Mouse (Mus musculus): ENCODE measurements around the gene Mcoln2. TPM values are rescaled to one million over a fixed set of nuclear protein-coding genes. Genes with fewer than 3 reads are reported as not detected.
A peak's percentile ranks its signal among the peaks of the same experiment; 100 is the strongest.

The Mcoln2 gene
- polyA plus RNA-seq (2016; fragmentation: Nextera tagmentation; extraction: Ambion mirVana): 0.35 and 1.1 TPM in 2 replicates

DNA sequence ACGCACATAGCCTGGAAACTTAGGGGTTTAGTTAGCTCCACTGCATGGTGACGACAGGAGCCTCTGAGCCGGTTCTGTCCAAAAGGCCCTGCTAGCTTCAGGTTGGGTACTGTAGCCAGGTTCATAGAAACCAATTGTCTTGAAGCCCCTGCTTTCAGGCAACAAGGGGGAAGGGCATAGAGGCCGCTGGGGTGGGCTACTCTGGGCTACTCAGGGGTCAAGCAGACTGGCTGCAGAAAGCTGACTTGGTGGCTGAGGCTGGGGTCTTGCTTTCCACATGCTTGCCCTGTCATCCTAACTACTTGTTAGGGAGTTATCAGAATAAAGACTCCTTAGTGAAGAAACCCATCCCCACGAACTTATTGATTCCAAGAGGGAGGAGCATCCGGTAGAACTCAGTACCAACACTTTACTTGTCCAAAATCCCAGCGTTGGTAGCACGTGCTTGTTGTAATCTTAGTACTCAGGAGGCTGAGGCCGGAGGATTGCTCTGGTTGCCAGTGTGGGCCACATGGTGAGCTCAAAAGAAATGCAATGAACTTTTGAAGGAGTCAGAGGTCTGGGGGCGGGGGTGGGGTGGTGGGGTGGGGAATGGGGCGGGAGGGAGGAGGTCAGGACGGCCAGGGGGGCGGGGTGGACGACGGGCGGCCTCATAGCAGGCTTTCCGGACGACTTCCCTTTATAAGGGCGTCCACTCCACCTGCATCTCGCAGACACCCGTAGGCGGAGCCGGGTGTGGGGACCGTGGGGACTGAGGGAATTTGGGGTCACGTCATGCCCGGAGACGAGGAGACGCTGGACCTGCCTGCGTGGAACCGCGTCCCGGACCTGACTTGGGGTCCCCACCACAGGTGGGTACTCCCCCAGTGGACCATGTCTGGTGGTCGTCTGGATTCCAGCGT, at the start of gene Mcoln2:
Gene Mcoln2, plus strand, starts transcription at position 678 of the 902 bp plus-strand sequence.
- Histone ChIP-seq H3K9me3 (replicated peaks) (no peaks in the 10 kb centered on the region), H3K36me3 (no peaks in the 10 kb centered on the region), H3K9ac (peak within 1 kb of the TSS; percentile 49), H3K4me3 (peak within 1 kb of the TSS; percentile 38), H3K4me1 (peaks cover 18% of the 10 kb centered on the region), H3K4me2 (replicated peaks) (peak within 1 kb of the TSS; percentile 90), H3K27me3 (peaks cover 34% of the 10 kb centered on the region), H3K27ac (no peak within 1 kb of the TSS)
- WGBS: 12% methylated on average over 31 of the region's 34 CpGs
- 0 out of 2 replicates have a peak, but pooled peaks have one; percentile 35 for ATAC-seq (ENCODE audit: low FRiP score)

DNA sequence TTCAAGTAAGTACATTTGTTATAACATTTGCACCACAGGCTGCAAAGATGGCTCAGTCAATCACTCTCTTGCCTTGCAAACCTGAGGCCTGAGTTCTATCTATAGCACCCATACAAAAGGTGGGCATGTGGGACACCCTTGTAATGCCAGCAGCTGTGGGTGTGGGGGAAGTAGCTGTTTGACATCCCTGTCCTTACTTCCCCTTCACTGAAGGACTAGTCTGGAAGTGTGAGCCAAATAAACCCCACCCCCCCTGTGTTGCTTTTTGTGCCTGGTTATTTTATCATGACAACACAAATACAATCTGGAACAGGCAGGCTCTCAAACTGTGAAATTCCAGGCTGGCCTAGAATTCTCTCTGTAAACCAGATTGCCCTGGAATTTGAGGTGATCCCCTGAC, 49.7 kb upstream of the Mcoln2 start:
- no peaks in the 10 kb centered on the region for H3K9me3 ChIP-seq (replicated peaks)
- no peak for ATAC-seq (ENCODE audit: low FRiP score)
- H3K27ac ChIP-seq: no peak overlapping the region
- no peak overlapping the region for H3K4me2 ChIP-seq (replicated peaks)
- no peak overlapping the region for H3K9ac ChIP-seq
- H3K36me3 ChIP-seq: no peaks in the 10 kb centered on the region
- H3K27me3 ChIP-seq: no peaks in the 10 kb centered on the region
- H3K4me1 ChIP-seq: no peaks in the 10 kb centered on the region
- no peak overlapping the region for H3K4me3 ChIP-seq

DNA sequence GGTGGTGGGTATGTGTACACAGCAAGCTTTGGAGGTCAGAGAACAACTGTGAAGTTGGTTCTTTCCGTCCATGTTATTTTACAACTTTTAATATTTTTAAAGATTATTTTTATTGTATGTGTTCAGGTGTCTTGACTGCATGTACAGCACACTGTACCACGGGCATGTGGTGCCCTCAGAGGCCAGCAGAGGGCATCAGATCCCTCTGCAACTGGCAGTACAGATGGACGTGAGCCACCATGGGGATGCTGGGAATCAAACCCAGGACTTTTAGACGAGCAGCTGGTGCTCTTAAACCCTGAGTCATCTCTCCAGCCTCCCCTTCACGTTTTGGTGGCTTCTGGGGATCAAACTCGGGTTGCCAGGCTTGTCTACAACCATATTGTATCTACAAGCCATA, 47.6 kb upstream of the Mcoln2 start:
- Histone ChIP-seq H3K4me2 (replicated peaks) (no peak overlapping the region), H3K27ac (no peak overlapping the region), H3K9ac (no peak overlapping the region), H3K36me3 (no peaks in the 10 kb centered on the region), H3K4me3 (no peak overlapping the region), H3K27me3 (no peaks in the 10 kb centered on the region), H3K4me1 (no peaks in the 10 kb centered on the region), H3K9me3 (replicated peaks) (no peaks in the 10 kb centered on the region)
- WGBS: 60% methylated on average over 6 of the region's 6 CpGs
- no peak for ATAC-seq (ENCODE audit: low FRiP score)

DNA sequence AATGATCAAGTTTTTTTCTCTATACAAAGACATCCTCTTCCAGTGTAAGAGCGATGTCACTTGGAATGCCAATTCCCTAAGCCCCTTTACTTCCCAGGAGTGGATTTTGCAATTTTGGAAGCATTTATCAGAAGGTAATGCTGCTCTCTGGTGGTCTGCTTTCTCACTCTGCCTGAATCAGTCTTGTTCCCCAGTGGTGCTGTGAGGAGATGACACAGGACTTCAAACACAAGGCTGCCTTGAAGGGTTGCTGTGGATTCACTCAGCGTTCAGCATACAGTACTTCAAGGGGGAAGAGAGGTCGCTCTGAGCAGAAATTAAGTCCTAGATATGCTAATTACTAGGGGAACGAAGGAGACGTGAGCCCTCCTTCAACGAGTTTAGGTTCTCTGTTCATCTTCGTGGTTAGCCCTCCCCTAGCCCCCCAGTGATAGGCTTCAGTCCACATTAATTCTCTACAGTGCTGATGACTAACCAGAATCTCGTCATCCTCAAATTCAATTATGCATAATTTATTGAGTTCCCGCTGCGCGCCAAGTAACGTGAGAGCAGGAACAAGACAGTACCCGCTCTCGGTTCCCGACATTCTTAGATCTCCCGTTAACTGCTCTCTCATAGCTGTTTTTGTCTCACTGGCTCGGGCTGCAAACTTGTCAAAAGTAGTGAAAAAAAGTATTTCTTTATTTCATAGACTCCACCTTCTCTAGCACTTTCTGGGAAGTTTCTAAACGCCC, 42.4 kb upstream of the Mcoln2 start:
- Histone ChIP-seq H3K27me3 (peaks cover 4% of the 10 kb centered on the region; the same call in 1 of the 2 replicates), H3K9ac (peak overlapping the region; percentile 55), H3K9me3 (replicated peaks) (no peaks in the 10 kb centered on the region), H3K36me3 (no peaks in the 10 kb centered on the region), H3K4me3 (peak overlapping the region; percentile 36), H3K4me1 (0 out of 2 replicates have a peak, but pooled peaks cover 3% of the 10 kb centered on the region), H3K27ac (no peak overlapping the region), H3K4me2 (replicated peaks) (peak overlapping the region; percentile 76)
- ATAC-seq (ENCODE audit: low FRiP score): peak; percentile 77
- 8% methylated on average over 18 of the region's 18 CpGs for WGBS

DNA sequence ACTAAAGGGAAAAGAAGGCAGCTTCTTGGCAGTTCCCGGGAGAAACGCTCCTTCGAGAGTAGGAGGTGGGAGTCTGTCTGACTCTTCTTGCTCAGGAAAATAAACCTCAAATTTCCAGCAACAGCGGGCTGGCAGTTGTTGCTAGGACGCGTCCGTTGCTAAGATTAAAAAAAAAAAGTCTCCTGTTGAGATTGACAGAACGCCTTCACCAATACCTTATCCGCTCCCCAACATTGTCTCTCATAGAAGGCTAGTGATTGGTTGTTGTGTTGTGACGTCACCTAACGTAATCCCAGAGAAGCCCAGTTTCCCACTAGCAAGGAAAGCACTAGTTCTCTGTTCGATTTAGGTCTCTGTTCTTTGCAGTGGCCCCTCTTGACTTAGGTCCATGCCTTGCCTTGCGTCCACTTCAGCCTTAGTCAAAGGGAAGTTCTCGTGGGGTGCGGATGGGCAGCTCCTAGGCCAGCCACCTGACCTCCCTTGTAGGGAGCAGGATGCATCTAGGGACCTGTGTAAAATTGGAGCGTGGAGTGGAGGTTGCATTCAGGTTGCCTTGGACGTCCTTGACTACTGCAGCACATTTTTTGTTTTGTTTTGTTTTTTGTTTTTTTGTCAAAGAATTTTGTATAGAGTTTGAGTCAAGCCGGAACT, 41.6 kb upstream of the Mcoln2 start, which contains the start of gene Wdr63:
Gene Wdr63, minus strand, starts transcription at position 210 of the 651 bp plus-strand sequence.
- H3K4me2 ChIP-seq (replicated peaks): peak within 1 kb of the TSS; percentile 76
- ATAC-seq (ENCODE audit: low FRiP score): peak; percentile 97
- no peaks in the 10 kb centered on the region for H3K9me3 ChIP-seq (replicated peaks)
- peak within 1 kb of the TSS; percentile 36 for H3K4me3 ChIP-seq
- H3K9ac ChIP-seq: peak within 1 kb of the TSS; percentile 55
- H3K4me1 ChIP-seq: 0 out of 2 replicates have a peak, but pooled peaks cover 3% of the 10 kb centered on the region
- WGBS: 12% methylated on average over 18 of the region's 18 CpGs
- no peaks in the 10 kb centered on the region for H3K36me3 ChIP-seq
- peaks cover 4% of the 10 kb centered on the region; the same call in 1 of the 2 replicates for H3K27me3 ChIP-seq
- no peak within 1 kb of the TSS for H3K27ac ChIP-seq

DNA sequence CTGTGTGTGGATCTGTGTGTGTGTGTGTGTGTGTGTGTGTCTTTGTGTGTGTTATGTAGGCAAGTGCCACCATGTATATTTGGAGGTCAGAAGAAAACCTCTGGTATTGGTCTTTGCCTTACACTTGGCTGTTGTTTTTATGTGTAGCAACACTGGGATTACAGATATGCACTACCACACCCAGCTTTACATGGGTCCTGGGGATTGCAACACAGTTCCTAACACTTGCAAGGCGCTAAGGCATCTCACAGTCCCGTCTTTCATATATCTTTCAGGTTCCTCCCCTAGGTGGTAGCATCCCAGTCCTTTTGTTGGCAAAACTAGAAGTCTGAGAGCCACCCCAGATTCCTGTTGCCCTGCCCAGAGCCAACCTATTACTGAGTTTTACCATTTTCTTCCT, 40.7 kb upstream of the Mcoln2 start:
- Histone ChIP-seq H3K4me3 (no peak overlapping the region), H3K9me3 (replicated peaks) (no peaks in the 10 kb centered on the region), H3K4me2 (replicated peaks) (no peak overlapping the region), H3K36me3 (no peaks in the 10 kb centered on the region), H3K4me1 (0 out of 2 replicates have a peak, but pooled peaks cover 3% of the 10 kb centered on the region), H3K9ac (no peak overlapping the region), H3K27ac (no peak overlapping the region), H3K27me3 (peaks cover 4% of the 10 kb centered on the region; the same call in 1 of the 2 replicates)
- WGBS: 84% methylated on average over 2 of the region's 2 CpGs
- ATAC-seq (ENCODE audit: low FRiP score): no peak

DNA sequence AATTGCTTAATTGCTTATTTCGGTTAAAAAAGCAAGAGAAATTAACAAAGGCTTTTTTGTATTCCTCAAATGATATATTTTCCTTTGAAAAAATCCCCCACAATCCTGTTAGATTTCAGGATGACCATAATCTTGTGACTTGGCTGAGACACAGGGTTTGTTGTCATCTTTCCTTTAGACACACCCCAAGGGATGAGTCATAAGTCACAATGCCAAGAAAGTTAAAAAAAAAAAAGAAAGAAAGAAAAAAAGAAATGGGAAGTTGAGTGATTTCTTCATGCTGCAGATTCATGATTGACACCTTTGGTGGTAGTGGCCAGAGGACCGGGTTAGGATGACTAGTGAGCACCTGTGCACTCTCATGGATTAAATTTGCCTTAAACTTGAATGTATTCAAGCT, 39.3 kb upstream of the Mcoln2 start:
- H3K4me1 ChIP-seq: 0 out of 2 replicates have a peak, but pooled peaks cover 3% of the 10 kb centered on the region
- H3K9ac ChIP-seq: no peak overlapping the region
- H3K36me3 ChIP-seq: no peaks in the 10 kb centered on the region
- no peaks in the 10 kb centered on the region for H3K9me3 ChIP-seq (replicated peaks)
- 81% methylated on average over 2 of the region's 2 CpGs for WGBS
- no peak for ATAC-seq (ENCODE audit: low FRiP score)
- no peak overlapping the region for H3K4me3 ChIP-seq
- H3K27ac ChIP-seq: no peak overlapping the region
- peaks cover 4% of the 10 kb centered on the region; the same call in 1 of the 2 replicates for H3K27me3 ChIP-seq
- H3K4me2 ChIP-seq (replicated peaks): no peak overlapping the region

DNA sequence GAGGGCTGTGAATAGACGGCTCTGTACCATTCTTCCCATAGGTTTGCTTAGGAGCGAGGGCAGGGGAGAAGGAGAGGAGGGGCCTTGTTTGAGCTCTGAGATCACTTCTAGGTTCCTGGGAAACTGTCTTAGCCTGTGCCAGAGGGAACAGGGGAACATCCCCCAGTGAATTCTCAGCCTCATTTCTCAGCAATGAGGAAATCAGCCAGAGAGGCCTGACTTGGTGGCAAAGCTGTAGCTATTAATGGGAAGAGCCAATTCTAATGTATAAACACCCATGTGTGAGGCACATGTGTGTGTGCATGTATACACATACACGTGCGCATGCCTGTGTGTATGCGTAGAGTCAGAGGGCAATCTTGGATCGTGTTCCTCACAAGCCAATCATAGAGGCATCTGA, 38.7 kb upstream of the Mcoln2 start:
- H3K36me3 ChIP-seq: no peaks in the 10 kb centered on the region
- H3K9ac ChIP-seq: no peak overlapping the region
- H3K27ac ChIP-seq: no peak overlapping the region
- H3K4me2 ChIP-seq (replicated peaks): no peak overlapping the region
- no peak overlapping the region for H3K4me3 ChIP-seq
- no peaks in the 10 kb centered on the region for H3K9me3 ChIP-seq (replicated peaks)
- peaks cover 4% of the 10 kb centered on the region; the same call in 1 of the 2 replicates for H3K27me3 ChIP-seq
- no peak for ATAC-seq (ENCODE audit: low FRiP score)
- H3K4me1 ChIP-seq: 0 out of 2 replicates have a peak, but pooled peaks cover 3% of the 10 kb centered on the region
- 79% methylated on average over 6 of the region's 6 CpGs for WGBS

DNA sequence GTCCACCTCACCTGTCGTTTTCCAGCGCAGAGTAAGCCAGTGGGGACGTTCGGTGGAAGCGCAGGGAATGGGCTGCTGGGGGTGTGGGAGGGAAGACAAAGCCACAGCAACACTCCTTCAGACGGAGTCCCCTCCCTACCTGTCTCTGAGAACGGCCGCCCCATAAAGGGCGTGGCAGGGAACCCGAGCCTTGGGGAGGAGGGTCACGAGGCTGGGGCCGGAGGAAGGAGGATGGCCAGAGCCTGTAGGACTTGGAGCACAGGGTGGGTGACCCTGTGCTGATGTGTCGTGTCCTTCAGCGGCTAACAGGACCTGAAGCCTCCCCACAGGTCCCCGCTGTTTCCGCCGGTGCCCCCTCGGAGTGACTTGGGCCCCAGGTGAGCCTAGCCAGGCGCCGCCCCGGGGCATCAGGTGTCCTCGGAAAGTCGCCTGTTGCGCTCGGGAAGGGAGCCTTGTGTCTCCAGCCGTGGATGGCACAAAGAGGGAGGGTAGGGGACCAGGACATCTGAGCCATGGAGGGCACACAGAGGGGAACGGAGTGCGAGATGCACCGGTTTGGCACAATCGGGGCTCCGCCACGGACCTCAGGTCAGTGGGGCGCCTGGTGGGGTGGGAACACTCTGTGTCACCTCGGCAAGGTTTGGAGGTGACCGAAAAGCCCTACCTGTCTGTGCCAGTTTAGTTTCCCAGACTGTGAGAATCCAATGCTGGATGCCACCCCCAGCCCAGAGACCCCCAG, 32.2 kb upstream of the Mcoln2 start, which contains the start of gene Mcoln3:
Gene Mcoln3, plus strand, starts transcription at position 193 of the 739 bp plus-strand sequence.
- Histone ChIP-seq H3K9me3 (replicated peaks) (no peaks in the 10 kb centered on the region), H3K9ac (no peak within 1 kb of the TSS)
- ATAC-seq (ENCODE audit: low FRiP score): no peak

DNA sequence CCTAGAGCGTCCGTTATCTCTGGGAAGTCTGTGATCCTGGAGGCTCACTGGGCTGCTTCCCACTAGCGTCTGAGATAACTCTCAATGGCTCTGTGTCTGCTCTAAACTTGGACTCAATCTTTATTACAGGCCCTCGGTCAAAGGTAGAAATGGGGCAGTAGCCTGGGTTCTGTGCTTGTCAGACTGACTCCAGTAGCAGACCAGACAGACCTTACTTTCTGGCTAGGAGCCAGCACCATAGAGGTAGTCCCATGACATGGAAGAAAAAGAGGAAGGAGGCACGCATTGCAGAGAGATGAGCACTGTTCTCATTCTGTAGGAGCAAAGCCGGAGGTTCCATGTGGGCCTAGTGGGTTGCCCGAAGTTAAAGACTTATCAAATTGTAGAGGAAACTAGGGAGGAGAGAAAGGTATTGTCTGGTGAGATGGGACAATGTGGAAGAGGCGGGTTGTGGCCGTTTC, 31.6 kb upstream of the Mcoln2 start:
- WGBS: 63% methylated on average over 9 of the region's 9 CpGs
- Histone ChIP-seq H3K9me3 (replicated peaks) (no peaks in the 10 kb centered on the region), H3K4me1 (peaks cover 6% of the 10 kb centered on the region; the same call in 1 of the 2 replicates), H3K27ac (no peak overlapping the region), H3K36me3 (no peaks in the 10 kb centered on the region), H3K27me3 (peaks cover 29% of the 10 kb centered on the region), H3K9ac (no peak overlapping the region), H3K4me3 (no peak overlapping the region), H3K4me2 (replicated peaks) (peak overlapping the region; percentile 38; the same call in 1 of the 2 replicates)
- no peak for ATAC-seq (ENCODE audit: low FRiP score)

More for the DNA sequence above, 32.2 kb upstream of the Mcoln2 start, which contains the start of gene Mcoln3:
- Histone ChIP-seq H3K4me2 (replicated peaks) (peak within 1 kb of the TSS; percentile 38), H3K4me3 (peak within 1 kb of the TSS; percentile 13), H3K4me1 (peaks cover 6% of the 10 kb centered on the region; the same call in 1 of the 2 replicates), H3K27me3 (peaks cover 29% of the 10 kb centered on the region), H3K27ac (no peak within 1 kb of the TSS), H3K36me3 (no peaks in the 10 kb centered on the region)
- WGBS: 9% methylated on average over 35 of the region's 35 CpGs

Measured in hindbrain, embryonic 12.5 days (tissue).